Mouse (Mus musculus) thymus, adult 2 months (tissue): ENCODE measurements around the gene Rpl36al.

Experiments used
- CTCF ChIP-seq: fragments of 200-500 bp; IDR thresholded peaks from 2 replicates; pipeline ENCODE4 v1.5.1; 2012; ENCODE audit warnings: mild to moderate bottlenecking, control low read depth, low read length, moderate library complexity, borderline replicate concordance; ENCODE audit not compliant: control insufficient read depth, poor library complexity, insufficient read depth; ENCODE audit errors: extremely low read depth
- POLR2A ChIP-seq: fragments of 200-500 bp; IDR thresholded peaks from 2 replicates; pipeline ENCODE4 v1.6.1; 2012; ENCODE audit warnings: mild to moderate bottlenecking, low read length, control low read depth, moderate library complexity; ENCODE audit not compliant: control insufficient read depth, poor library complexity, insufficient read depth; ENCODE audit errors: extremely low read depth

DNA sequence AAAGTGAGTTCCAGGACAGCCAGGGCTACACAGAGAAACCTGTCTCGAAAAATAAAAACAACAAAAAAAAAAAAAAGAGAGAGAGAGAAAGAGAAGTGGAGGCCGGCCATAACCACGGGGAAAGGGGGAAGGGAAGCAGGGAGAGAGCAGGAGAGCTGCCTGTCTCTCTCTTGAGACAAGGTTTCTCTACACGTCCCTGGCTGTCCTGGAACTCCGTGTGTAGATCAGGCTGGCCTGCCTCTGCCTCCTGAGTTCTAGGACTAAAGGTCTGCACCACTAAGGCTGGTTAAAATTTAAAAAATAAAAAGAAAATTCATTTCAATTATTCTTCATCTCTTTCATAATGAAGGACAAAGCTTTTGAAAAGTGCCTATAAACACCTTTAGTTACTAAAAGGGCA lies 7.5 kb upstream of the Rpl36al start:
- TF ChIP-seq POLR2A, result no peak
- TF ChIP-seq CTCF, result no peak
